Mouse (Mus musculus): Measurements from ENCODE around the gene Krtap4-6. TPM values are rescaled to one million over a fixed set of nuclear protein-coding genes. Genes with fewer than 3 reads are reported as not detected.
"Not testable (repeated sequence)": the region's sequence is repeated elsewhere in the genome, so short reads cannot be mapped to it uniquely, and the experiment has no call there.

Krtap4-6 gene
- 0.15 TPM in 1 of 2 replicates, not detected in the other for polyA plus RNA-seq (2012; rRNA removed)

DNA sequence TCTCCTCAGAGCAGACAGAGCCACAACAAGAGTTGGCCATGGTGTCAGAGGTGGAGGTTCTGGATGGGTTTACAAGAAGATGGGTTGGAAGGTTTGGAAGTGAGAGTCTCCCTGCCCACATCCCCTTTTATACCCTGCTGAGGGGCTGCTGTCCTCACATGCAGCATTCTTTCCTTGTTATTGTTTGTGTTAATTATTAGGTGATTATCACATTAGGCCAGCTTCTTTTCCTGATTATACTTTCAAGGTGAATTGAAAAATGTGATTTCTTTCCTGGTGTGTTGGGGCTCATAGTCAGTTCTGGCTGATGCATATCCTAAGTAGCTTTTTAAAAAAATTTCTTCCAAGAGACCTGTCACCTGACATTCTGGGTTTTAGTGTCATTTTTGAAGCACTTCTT, at the start of gene Krtap4-6:
Gene Krtap4-6, minus strand, starts transcription at position 101 of the 400 bp plus-strand sequence.
- TF ChIP-seq POLR2A (IDR thresholded peaks at IDR 0.05; ENCODE audit: control insufficient read depth, low read depth, low read length) (no peak), CTCF (IDR thresholded peaks at IDR 0.05; ENCODE audit: control insufficient read depth, insufficient read depth, insufficient replicate concordance, low read depth, low read length) (no peak)
- Histone ChIP-seq H3K36me3 (ENCODE audit: control insufficient read depth, insufficient read depth, low read length) (no peaks in the 10 kb centered on the region), H3K4me3 (ENCODE audit: control insufficient read depth, low read depth, low read length) (no peak within 1 kb of the TSS), H3K4me1 (ENCODE audit: control insufficient read depth, insufficient read depth, low read length) (no peaks in the 10 kb centered on the region), H3K27me3 (ENCODE audit: control insufficient read depth, insufficient read depth, low read length) (no peaks in the 10 kb centered on the region), H3K27ac (ENCODE audit: control insufficient read depth, insufficient read depth, low read depth, low read length) (no peak within 1 kb of the TSS)

DNA sequence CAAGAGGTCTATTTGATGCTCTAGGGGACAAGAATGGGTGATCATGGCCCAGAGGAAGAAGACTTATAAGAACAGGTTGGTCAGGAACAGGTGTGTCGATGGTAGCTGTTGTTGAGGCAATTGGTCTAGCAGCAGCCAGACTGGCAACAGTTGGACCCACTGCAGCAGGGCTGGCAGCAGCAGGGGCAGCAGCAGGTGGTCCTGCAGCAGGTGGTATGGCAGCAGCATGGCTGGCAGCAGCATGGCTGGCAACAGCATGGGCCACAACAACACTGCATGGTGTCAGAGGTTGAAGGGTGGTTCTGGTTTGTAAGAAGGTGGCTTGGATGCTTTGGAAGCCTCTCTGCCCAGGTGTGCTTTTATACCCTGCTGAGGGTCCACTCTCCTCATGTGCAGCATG, 24.7 kb upstream of the Krtap4-6 start, which contains the start of gene Gm14190:
Gene Gm14190, minus strand, starts transcription at position 278 of the 400 bp plus-strand sequence.
- Histone ChIP-seq H3K27ac (ENCODE audit: control insufficient read depth, insufficient read depth, low read depth, low read length) (no peak within 1 kb of the TSS), H3K36me3 (ENCODE audit: control insufficient read depth, insufficient read depth, low read length) (no peaks in the 10 kb centered on the region), H3K27me3 (ENCODE audit: control insufficient read depth, insufficient read depth, low read length) (no peaks in the 10 kb centered on the region), H3K4me1 (ENCODE audit: control insufficient read depth, insufficient read depth, low read length) (no peaks in the 10 kb centered on the region), H3K4me3 (ENCODE audit: control insufficient read depth, low read depth, low read length) (no peak within 1 kb of the TSS)
- no peak for TF ChIP-seq CTCF (IDR thresholded peaks at IDR 0.05; ENCODE audit: control insufficient read depth, insufficient read depth, insufficient replicate concordance, low read depth, low read length)
- TF ChIP-seq POLR2A (IDR thresholded peaks at IDR 0.05; ENCODE audit: control insufficient read depth, low read depth, low read length) = no peak

DNA sequence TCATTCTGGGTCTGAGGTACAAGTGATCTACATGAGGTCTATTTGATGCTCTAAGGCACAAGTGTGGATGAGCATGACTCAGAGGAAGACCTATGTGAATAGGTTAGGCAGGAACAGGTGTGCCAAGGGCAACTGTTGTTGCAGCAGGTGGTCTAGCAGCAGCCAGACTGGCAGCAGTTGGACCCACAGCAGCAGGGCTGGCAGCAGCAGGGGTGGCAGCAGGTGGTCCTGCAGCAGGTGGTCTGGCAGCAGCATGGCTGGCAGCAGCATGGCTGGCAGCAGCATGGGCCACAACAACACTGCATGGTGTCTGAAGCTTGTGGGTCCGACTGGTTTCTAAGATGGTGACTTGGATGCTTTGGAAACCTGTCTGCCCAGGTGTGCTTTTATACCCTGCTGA, 19.5 kb upstream of the Krtap4-6 start:
- H3K36me3 ChIP-seq (ENCODE audit: control insufficient read depth, insufficient read depth, low read length); H3K27ac ChIP-seq (ENCODE audit: control insufficient read depth, insufficient read depth, low read depth, low read length); H3K4me3 ChIP-seq (ENCODE audit: control insufficient read depth, low read depth, low read length); H3K27me3 ChIP-seq (ENCODE audit: control insufficient read depth, insufficient read depth, low read length); H3K4me1 ChIP-seq (ENCODE audit: control insufficient read depth, insufficient read depth, low read length): not testable (repeated sequence)

DNA sequence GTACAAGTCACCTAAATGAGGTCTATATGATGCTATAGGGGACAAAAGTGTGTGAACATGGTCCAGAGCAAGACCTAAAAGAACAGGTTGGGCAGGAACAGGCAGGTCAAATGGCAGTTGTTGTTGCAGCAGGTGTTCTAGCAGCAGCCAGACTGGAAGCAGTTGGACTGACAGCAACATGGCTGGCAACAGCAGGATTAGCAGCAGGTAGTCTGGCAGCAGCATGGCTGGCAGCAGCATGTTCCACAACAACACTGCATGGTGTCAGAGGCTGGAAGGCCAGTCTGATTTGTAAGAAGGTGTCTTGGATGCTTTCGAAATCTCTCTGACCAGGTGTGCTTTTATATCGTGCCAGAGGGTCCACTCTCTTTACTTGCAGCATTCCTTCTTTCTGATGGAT, 17.7 kb upstream of the Krtap4-6 start:
- Histone ChIP-seq H3K4me1 (ENCODE audit: control insufficient read depth, insufficient read depth, low read length) (no peaks in the 10 kb centered on the region), H3K4me3 (ENCODE audit: control insufficient read depth, low read depth, low read length) (no peak overlapping the region), H3K27me3 (ENCODE audit: control insufficient read depth, insufficient read depth, low read length) (no peaks in the 10 kb centered on the region), H3K27ac (ENCODE audit: control insufficient read depth, insufficient read depth, low read depth, low read length) (no peak overlapping the region), H3K36me3 (ENCODE audit: control insufficient read depth, insufficient read depth, low read length) (no peaks in the 10 kb centered on the region)
- TF ChIP-seq POLR2A (IDR thresholded peaks at IDR 0.05; ENCODE audit: control insufficient read depth, low read depth, low read length) (no peak), CTCF (IDR thresholded peaks at IDR 0.05; ENCODE audit: control insufficient read depth, insufficient read depth, insufficient replicate concordance, low read depth, low read length) (no peak)

DNA sequence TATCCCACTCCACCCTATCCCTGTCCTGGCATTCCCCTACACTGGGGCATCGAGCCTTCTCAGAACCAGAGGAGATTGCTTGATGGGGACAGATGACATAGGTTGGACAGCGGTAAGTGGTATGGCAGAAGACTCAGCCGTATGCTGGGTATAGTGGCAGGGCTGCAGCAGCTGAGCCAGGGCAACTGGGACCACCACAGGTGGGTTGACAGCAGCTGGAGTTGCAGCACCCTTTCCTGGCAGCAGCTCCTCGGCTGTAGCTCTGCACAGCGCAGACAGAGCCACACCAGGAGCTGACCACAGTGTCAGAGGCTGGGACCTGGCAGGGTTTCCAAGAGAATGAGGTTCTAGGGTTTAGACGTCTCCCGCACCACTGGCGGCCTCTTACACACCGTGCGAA, 3.0 kb downstream of the Krtap4-6 start:
- Histone ChIP-seq H3K36me3 (ENCODE audit: control insufficient read depth, insufficient read depth, low read length) (no peaks in the 10 kb centered on the region), H3K4me1 (ENCODE audit: control insufficient read depth, insufficient read depth, low read length) (no peaks in the 10 kb centered on the region), H3K27me3 (ENCODE audit: control insufficient read depth, insufficient read depth, low read length) (no peaks in the 10 kb centered on the region), H3K27ac (ENCODE audit: control insufficient read depth, insufficient read depth, low read depth, low read length) (no peak overlapping the region), H3K4me3 (ENCODE audit: control insufficient read depth, low read depth, low read length) (no peak overlapping the region)
- TF ChIP-seq CTCF (IDR thresholded peaks at IDR 0.05; ENCODE audit: control insufficient read depth, insufficient read depth, insufficient replicate concordance, low read depth, low read length) = no peak
- no peak for TF ChIP-seq POLR2A (IDR thresholded peaks at IDR 0.05; ENCODE audit: control insufficient read depth, low read depth, low read length)

DNA sequence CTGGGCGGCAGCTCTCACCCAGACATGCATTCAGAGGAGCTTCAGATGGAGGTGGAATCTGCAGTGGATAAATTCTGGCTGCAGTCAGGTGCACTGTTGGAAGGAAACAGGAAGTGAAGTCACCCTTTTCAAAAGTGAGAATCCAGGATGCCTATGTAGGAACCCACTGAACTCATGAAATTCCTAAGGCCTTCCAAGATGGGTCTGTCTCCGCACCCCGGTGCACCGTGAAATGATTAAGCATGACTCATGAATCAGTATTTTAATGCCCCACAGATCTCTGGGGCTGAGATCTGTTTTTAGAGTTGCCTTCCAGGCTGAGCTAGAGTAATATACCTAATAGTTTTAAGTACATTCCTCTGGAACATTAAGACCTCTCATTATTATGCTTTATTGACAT, 6.5 kb downstream of the Krtap4-6 start:
- no peak overlapping the region for H3K4me3 ChIP-seq (ENCODE audit: control insufficient read depth, low read depth, low read length)
- H3K4me1 ChIP-seq (ENCODE audit: control insufficient read depth, insufficient read depth, low read length) = no peaks in the 10 kb centered on the region
- no peaks in the 10 kb centered on the region for H3K27me3 ChIP-seq (ENCODE audit: control insufficient read depth, insufficient read depth, low read length)
- no peak overlapping the region for H3K27ac ChIP-seq (ENCODE audit: control insufficient read depth, insufficient read depth, low read depth, low read length)
- no peaks in the 10 kb centered on the region for H3K36me3 ChIP-seq (ENCODE audit: control insufficient read depth, insufficient read depth, low read length)
- no peak for TF ChIP-seq POLR2A (IDR thresholded peaks at IDR 0.05; ENCODE audit: control insufficient read depth, low read depth, low read length)
- TF ChIP-seq CTCF (IDR thresholded peaks at IDR 0.05; ENCODE audit: control insufficient read depth, insufficient read depth, insufficient replicate concordance, low read depth, low read length) = no peak

DNA sequence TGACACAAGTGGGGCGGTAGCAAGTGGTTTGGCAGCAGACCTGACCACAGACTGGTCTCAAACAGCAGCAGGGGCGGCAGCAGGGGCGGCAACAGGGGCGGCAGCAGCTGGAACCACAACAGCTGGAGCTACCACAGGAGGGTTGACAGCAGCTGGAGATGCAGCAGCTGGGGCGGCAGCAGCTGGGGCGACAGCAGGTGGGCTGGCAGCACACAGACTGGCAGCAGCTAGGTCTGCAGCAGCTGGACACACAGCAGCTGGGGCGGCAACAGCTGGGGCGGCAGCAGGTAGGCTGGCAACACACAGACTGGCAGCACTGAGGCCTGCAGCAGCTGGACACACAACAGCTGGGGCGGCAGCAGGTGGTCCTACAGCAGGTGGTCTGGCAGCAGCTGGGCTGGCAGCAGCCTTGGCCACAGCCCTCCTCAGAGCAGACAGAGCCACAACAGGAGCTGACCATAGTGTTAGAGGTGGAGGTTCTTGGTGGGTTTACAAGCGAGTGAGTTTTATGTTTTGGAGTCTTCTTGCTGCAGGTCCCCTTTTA, 7.2 kb downstream of the Krtap4-6 start, which contains the start of gene Gm11563:
Gene Gm11563, minus strand, starts transcription at position 494 of the 544 bp plus-strand sequence.
- not testable (repeated sequence) for H3K4me1 ChIP-seq (ENCODE audit: control insufficient read depth, insufficient read depth, low read length); H3K36me3 ChIP-seq (ENCODE audit: control insufficient read depth, insufficient read depth, low read length); H3K27ac ChIP-seq (ENCODE audit: control insufficient read depth, insufficient read depth, low read depth, low read length); H3K27me3 ChIP-seq (ENCODE audit: control insufficient read depth, insufficient read depth, low read length); H3K4me3 ChIP-seq (ENCODE audit: control insufficient read depth, low read depth, low read length)

DNA sequence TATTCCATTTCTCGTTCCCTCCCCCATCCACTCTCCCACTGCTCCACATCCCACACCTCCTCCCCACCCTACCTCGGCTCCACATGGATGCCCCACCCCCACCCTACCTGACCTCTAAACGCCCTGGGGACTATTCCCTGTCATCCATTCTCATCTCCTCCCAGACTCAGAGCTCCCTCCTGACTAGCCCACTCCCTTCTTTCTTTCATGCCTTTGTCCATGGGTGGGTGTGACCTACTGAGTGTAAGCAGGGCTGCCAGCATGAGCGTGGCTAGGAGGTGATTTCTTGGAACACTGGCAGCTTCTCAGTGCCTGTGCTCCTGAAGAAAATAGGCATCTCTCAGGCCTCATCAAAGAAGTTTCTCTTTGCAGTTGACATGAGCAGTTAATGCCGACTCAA, 8.7 kb downstream of the Krtap4-6 start:
- no peak overlapping the region for H3K4me3 ChIP-seq (ENCODE audit: control insufficient read depth, low read depth, low read length)
- TF ChIP-seq POLR2A (IDR thresholded peaks at IDR 0.05; ENCODE audit: control insufficient read depth, low read depth, low read length) (no peak), CTCF (IDR thresholded peaks at IDR 0.05; ENCODE audit: control insufficient read depth, insufficient read depth, insufficient replicate concordance, low read depth, low read length) (no peak)
- H3K27me3 ChIP-seq (ENCODE audit: control insufficient read depth, insufficient read depth, low read length) = no peaks in the 10 kb centered on the region
- no peaks in the 10 kb centered on the region for H3K36me3 ChIP-seq (ENCODE audit: control insufficient read depth, insufficient read depth, low read length)
- H3K4me1 ChIP-seq (ENCODE audit: control insufficient read depth, insufficient read depth, low read length) = no peaks in the 10 kb centered on the region
- H3K27ac ChIP-seq (ENCODE audit: control insufficient read depth, insufficient read depth, low read depth, low read length) = no peak overlapping the region
